Mouse (Mus musculus) limb, embryonic 12.5 days (tissue): Measurements from ENCODE around the gene Sell. TPM values are rescaled to one million over a fixed set of nuclear protein-coding genes. Genes with fewer than 3 reads are reported as not detected.

Experiments used
- ATAC-seq: fragments of 200-750 bp; cut with Nextera tagmentation; 2 replicates; pipeline ENCODE4 v1.8.0; 2017; ENCODE audit warnings: low read depth, moderate TSS enrichment; ENCODE audit not compliant: insufficient number of reproducible peaks, insufficient read depth, low FRiP score, low TSS enrichment
- H3K27ac ChIP-seq: fragments of 300-500 bp; sonication (generic); 2 replicates; pipeline ENCODE4 v1.5.1; 2016; ENCODE audit warnings: mild to moderate bottlenecking, moderate library complexity
- H3K27me3 ChIP-seq: fragments of 300-500 bp; sonication (generic); 2 replicates; pipeline ENCODE4 v1.6.1; 2016; ENCODE audit warnings: mild to moderate bottlenecking, moderate library complexity
- H3K36me3 ChIP-seq: fragments of 300-500 bp; sonication (generic); 2 replicates; pipeline ENCODE4 v1.6.1; 2016; ENCODE audit warnings: mild to moderate bottlenecking, moderate library complexity
- H3K4me1 ChIP-seq: fragments of 300-500 bp; sonication (generic); replicated peaks from 2 replicates; pipeline ENCODE4 v1.6.1; 2016
- H3K4me2 ChIP-seq: fragments of 300-500 bp; sonication (generic); 2 replicates; pipeline ENCODE4 v1.6.1; 2016; ENCODE audit warnings: mild to moderate bottlenecking, moderate library complexity
- H3K4me3 ChIP-seq: fragments of 300-500 bp; sonication (generic); replicated peaks from 2 replicates; pipeline ENCODE4 v1.5.1; 2016; ENCODE audit warnings: mild to moderate bottlenecking
- H3K9ac ChIP-seq: fragments of 300-500 bp; sonication (generic); replicated peaks from 2 replicates; pipeline ENCODE4 v1.6.1; 2016; ENCODE audit warnings: mild to moderate bottlenecking, moderate library complexity
- H3K9me3 ChIP-seq: fragments of 300-500 bp; sonication (generic); 2 replicates; pipeline ENCODE4 v1.6.1; 2016; ENCODE audit warnings: mild to moderate bottlenecking, moderate library complexity
- WGBS: fragments of 180-500 bp; shearing (Covaris S2); methylation state at CpG from one replicate; pipeline ENCODE4 v1.1.7; 2016; 5-methylcytosine and 5-hydroxymethylcytosine counted together
- polyA plus RNA-seq: library from polyadenylated mRNA; unstranded; fragments of >200 nt; fragmentation: Nextera tagmentation; extraction: Ambion mirVana; gene quantifications from 2 replicates; pipeline ENCODE4 v1.2.1, GENCODE M21; 2016

Gene Sell
- polyA plus RNA-seq, 1 experiment from 2014 or later = not detected

- H3K9ac ChIP-seq = no peak overlapping the region
- H3K27me3 ChIP-seq = no peaks in the 10 kb centered on the region
- no peaks in the 10 kb centered on the region for H3K9me3 ChIP-seq
- no peak overlapping the region for H3K27ac ChIP-seq
- 93% methylated on average over 9 of the region's 9 CpGs for WGBS
- no peaks in the 10 kb centered on the region for H3K36me3 ChIP-seq
- H3K4me2 ChIP-seq = no peak overlapping the region
- H3K4me1 ChIP-seq = no peaks in the 10 kb centered on the region
- H3K4me3 ChIP-seq = no peak overlapping the region
- ATAC-seq = no peak
Measured at GRCm38 (mm10) chr1:164053561-164053960, 8.2 kb upstream of the Sell start.

- WGBS = 39% methylated on average over 2 of the region's 2 CpGs
- H3K4me2 ChIP-seq = no peak overlapping the region
- H3K36me3 ChIP-seq = no peaks in the 10 kb centered on the region
- no peak for ATAC-seq
- no peaks in the 10 kb centered on the region for H3K27me3 ChIP-seq
- no peak overlapping the region for H3K9ac ChIP-seq
- no peaks in the 10 kb centered on the region for H3K4me1 ChIP-seq
- no peaks in the 10 kb centered on the region for H3K9me3 ChIP-seq
- H3K4me3 ChIP-seq = no peak overlapping the region
- no peak overlapping the region for H3K27ac ChIP-seq
Measured at GRCm38 (mm10) chr1:164054800-164055199, 7.0 kb upstream of the Sell start.

DNA sequence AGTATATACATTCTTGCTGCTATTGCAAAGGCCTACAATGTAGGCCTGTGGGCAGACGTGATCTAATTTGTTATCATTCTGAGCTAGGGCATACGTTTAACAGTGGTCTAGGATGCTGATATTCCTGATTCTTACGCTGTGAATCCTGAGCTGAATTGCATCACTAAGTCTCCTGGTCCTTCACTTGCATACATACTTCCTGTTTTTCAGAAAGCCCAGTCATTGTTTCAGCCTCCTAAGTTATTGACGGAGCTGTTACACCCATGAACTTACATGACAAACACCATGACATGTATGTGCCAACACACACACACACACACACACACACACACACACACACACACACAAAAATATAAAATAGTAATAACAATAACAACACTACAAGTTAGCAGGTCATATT lies 1.7 kb upstream of the Sell start:
- ATAC-seq = no peak
- Histone ChIP-seq H3K27ac (no peak overlapping the region), H3K27me3 (no peaks in the 10 kb centered on the region), H3K4me3 (no peak overlapping the region), H3K9ac (no peak overlapping the region), H3K9me3 (no peaks in the 10 kb centered on the region), H3K4me1 (no peaks in the 10 kb centered on the region), H3K36me3 (no peaks in the 10 kb centered on the region), H3K4me2 (no peak overlapping the region)
- 93% methylated on average over 4 of the region's 4 CpGs for WGBS

- H3K4me2 ChIP-seq = no peak overlapping the region
- WGBS = 40% methylated on average over 4 of the region's 4 CpGs
- ATAC-seq = no peak
Measured at GRCm38 (mm10) chr1:164061278-164061677, 504 bp upstream of the Sell start.

DNA sequence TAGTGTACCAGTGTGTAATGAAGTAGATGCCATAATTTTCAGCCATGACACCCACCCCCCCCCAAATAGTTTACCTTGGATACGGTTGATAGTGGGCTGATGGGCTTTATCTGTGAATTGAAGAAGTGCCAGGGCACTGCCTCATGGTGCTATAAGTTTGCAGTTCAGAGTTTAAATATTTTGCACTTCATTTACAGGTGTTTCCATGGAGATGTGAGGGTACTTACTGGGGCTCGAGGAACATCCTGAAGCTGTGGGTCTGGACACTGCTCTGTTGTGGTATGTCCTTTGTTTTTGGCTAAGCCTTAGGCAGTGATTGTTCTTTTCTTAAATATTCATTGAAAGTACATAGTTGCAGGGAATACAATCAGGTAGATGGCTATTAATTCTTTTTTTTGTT lies 1.1 kb downstream of the Sell start:
- no peak for ATAC-seq
- Histone ChIP-seq H3K4me2 (no peak overlapping the region), H3K27ac (no peak overlapping the region), H3K4me1 (no peaks in the 10 kb centered on the region), H3K9ac (no peak overlapping the region), H3K4me3 (no peak overlapping the region), H3K9me3 (no peaks in the 10 kb centered on the region), H3K27me3 (no peaks in the 10 kb centered on the region), H3K36me3 (no peaks in the 10 kb centered on the region)
- 66% methylated on average over 2 of the region's 2 CpGs for WGBS

More at GRCm38 (mm10) chr1:164061278-164061677, 504 bp upstream of the Sell start:
- no peaks in the 10 kb centered on the region for H3K9me3 ChIP-seq
- H3K27ac ChIP-seq = no peak overlapping the region
- H3K36me3 ChIP-seq = no peaks in the 10 kb centered on the region
- H3K4me3 ChIP-seq = no peak overlapping the region
- H3K9ac ChIP-seq = no peak overlapping the region
- H3K4me1 ChIP-seq = no peaks in the 10 kb centered on the region
- no peaks in the 10 kb centered on the region for H3K27me3 ChIP-seq

DNA sequence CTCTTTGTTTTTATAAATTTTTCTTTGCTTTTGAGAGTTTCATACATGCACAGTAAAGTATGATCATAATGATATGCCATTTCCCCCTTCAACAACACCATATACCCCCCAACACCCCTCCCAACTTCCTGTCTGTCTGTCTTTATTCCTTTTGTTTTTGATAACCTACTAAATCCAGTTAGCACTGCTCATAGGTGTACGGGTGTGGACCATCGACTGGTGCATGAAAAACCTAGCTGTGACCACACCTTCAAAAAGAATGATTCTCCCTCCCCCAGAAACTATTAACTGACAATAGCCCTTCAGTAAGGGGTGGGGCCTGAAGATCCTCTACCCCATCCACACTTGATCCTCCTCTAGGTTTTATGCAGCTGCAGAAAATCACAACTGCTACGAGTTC lies 2.0 kb downstream of the Sell start:
- no peaks in the 10 kb centered on the region for H3K27me3 ChIP-seq
- 54% methylated on average over 3 of the region's 3 CpGs for WGBS
- ATAC-seq = no peak
- no peaks in the 10 kb centered on the region for H3K36me3 ChIP-seq
- no peak overlapping the region for H3K9ac ChIP-seq
- H3K4me3 ChIP-seq = no peak overlapping the region
- H3K9me3 ChIP-seq = no peaks in the 10 kb centered on the region
- H3K4me1 ChIP-seq = no peaks in the 10 kb centered on the region
- no peak overlapping the region for H3K27ac ChIP-seq
- H3K4me2 ChIP-seq = no peak overlapping the region

DNA sequence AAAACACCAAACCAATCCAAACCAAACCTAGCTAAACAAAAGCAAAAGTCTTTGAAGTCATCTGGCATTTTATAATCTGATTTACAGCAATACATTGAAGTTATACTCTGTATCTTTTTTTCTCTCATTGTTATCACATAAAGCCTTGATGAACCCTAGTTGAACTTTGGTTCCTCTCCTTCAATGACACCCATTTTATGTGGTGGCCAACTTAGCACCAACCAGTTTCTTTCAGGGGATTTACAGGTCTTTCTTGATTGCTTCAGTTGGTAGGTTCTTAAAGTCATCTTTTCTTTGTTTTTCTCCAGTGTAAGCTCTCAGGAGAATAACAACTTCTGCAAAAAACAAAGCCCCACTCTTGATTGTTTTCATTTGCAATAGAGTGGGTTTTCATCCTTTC lies 7.5 kb downstream of the Sell start:
- Histone ChIP-seq H3K4me3 (no peak overlapping the region), H3K9me3 (no peaks in the 10 kb centered on the region), H3K27me3 (no peaks in the 10 kb centered on the region), H3K4me1 (no peaks in the 10 kb centered on the region), H3K4me2 (no peak overlapping the region), H3K36me3 (no peaks in the 10 kb centered on the region), H3K9ac (no peak overlapping the region), H3K27ac (no peak overlapping the region)
- ATAC-seq = no peak

DNA sequence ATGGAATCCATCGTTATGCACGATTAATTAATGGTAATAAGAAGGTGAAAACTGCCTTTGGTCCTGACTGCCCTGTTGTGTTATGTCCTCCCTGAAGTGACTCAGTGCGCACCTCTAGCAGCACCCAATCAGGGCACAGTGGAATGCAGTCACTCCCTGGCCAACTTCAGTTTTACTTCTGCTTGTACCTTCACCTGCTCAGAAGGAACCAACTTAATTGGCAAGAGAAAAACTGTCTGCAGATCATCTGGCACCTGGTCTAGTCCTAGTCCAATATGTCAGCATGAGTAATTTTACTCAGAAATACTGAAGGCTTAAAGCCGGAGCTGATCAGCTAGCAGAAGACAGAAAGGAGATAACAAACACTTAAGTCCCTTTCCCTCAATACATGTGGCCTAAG lies 8.7 kb downstream of the Sell start:
- Histone ChIP-seq H3K4me2 (no peak overlapping the region), H3K9me3 (no peaks in the 10 kb centered on the region), H3K4me1 (no peaks in the 10 kb centered on the region), H3K27ac (no peak overlapping the region), H3K4me3 (no peak overlapping the region), H3K36me3 (no peaks in the 10 kb centered on the region), H3K9ac (no peak overlapping the region), H3K27me3 (no peaks in the 10 kb centered on the region)
- no peak for ATAC-seq
- WGBS = 86% methylated on average over 4 of the region's 4 CpGs

DNA sequence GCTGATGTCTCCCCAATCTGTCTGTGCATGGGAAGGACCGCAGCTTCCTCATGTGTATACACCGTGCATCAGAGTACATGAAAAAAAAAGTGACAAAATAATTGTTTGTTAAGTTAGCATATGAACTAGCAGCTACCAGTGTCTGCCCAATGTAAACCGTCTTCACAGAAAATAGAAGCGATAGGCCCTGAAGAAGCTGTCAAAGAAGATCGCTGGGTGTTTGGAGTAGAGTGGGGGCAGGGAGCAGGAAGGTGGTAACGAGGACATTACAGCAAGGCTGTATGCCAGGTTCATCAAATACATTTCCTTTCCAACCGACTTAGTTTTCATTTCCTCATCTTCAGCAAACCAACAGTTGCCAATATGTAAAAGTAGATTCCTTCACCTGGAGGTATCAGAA lies 9.3 kb downstream of the Sell start:
- 84% methylated on average over 7 of the region's 7 CpGs for WGBS
- H3K4me2 ChIP-seq = no peak overlapping the region
- H3K9ac ChIP-seq = no peak overlapping the region
- ATAC-seq = no peak
- H3K9me3 ChIP-seq = no peaks in the 10 kb centered on the region
- H3K4me1 ChIP-seq = no peaks in the 10 kb centered on the region
- no peaks in the 10 kb centered on the region for H3K36me3 ChIP-seq
- no peaks in the 10 kb centered on the region for H3K27me3 ChIP-seq
- H3K4me3 ChIP-seq = no peak overlapping the region
- H3K27ac ChIP-seq = no peak overlapping the region

DNA sequence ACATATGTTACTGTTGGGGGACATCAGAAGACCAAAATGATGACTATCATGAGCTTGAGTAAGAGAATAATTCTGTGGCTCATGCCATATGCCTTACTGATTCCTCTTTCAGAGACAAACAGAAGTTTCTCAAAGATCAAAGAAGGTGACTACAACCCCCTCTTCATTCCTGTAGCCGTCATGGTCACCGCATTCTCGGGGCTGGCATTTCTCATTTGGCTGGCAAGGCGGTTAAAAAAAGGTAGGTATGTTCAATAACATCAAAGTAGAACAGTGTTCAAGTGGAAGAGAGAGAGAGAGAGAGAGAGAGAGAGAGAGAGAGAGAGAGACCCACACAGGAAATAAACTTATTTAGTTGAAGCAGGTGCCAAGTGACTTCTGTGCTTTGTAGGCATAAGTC lies 10.2 kb downstream of the Sell start:
- no peak for ATAC-seq
- no peaks in the 10 kb centered on the region for H3K36me3 ChIP-seq
- WGBS = 86% methylated on average over 4 of the region's 4 CpGs

GRCm38 (mm10) chr1:164073091-164073490 lies 11.3 kb downstream of the Sell start:
- H3K27me3 ChIP-seq = no peaks in the 10 kb centered on the region
- WGBS = 91% methylated on average over 9 of the region's 9 CpGs
- H3K9ac ChIP-seq = no peak overlapping the region
- no peaks in the 10 kb centered on the region for H3K4me1 ChIP-seq
- no peak for ATAC-seq
- H3K4me2 ChIP-seq = no peak overlapping the region
- no peak overlapping the region for H3K4me3 ChIP-seq
- no peaks in the 10 kb centered on the region for H3K36me3 ChIP-seq
- no peaks in the 10 kb centered on the region for H3K9me3 ChIP-seq
- H3K27ac ChIP-seq = no peak overlapping the region

More for the DNA sequence above, 10.2 kb downstream of the Sell start:
- Histone ChIP-seq H3K4me2 (no peak overlapping the region), H3K9me3 (no peaks in the 10 kb centered on the region), H3K4me1 (no peaks in the 10 kb centered on the region), H3K27me3 (no peaks in the 10 kb centered on the region), H3K9ac (no peak overlapping the region), H3K27ac (no peak overlapping the region), H3K4me3 (no peak overlapping the region)

- H3K9me3 ChIP-seq = no peaks in the 10 kb centered on the region
- WGBS = 80% methylated on average over 7 of the region's 7 CpGs
- H3K4me1 ChIP-seq = no peaks in the 10 kb centered on the region
- H3K9ac ChIP-seq = no peak overlapping the region
- H3K36me3 ChIP-seq = no peaks in the 10 kb centered on the region
- no peak overlapping the region for H3K4me3 ChIP-seq
- no peak for ATAC-seq
- no peak overlapping the region for H3K4me2 ChIP-seq
- no peak overlapping the region for H3K27ac ChIP-seq
- H3K27me3 ChIP-seq = no peaks in the 10 kb centered on the region
Measured at GRCm38 (mm10) chr1:164073803-164074202, 12.0 kb downstream of the Sell start.
